Mouse (Mus musculus) heart, embryonic 16.5 days (tissue): ENCODE results near the gene Adcy5. TPM values are rescaled to one million over a fixed set of nuclear protein-coding genes. Genes with fewer than 3 reads are reported as not detected.

Experiments used
- ATAC-seq: fragments of 200-750 bp; cut with Nextera tagmentation; replicated peaks from 2 replicates; pipeline ENCODE4 v1.8.0; 2017; ENCODE audit warnings: moderate number of reproducible peaks; ENCODE audit not compliant: insufficient read depth, low FRiP score; ENCODE audit errors: extremely low read depth
- H3K27ac ChIP-seq: fragments of 300-500 bp; sonication (generic); 2 replicates; pipeline ENCODE4 v1.5.1; 2014; ENCODE audit warnings: mild to moderate bottlenecking, low read length, control low read depth, moderate library complexity
- H3K27me3 ChIP-seq: fragments of 300-500 bp; sonication (generic); 2 replicates; pipeline ENCODE4 v1.6.1; 2014; ENCODE audit warnings: low read length, mixed read lengths; ENCODE audit not compliant: control insufficient read depth, insufficient read depth
- H3K36me3 ChIP-seq: fragments of 300-500 bp; sonication (generic); 2 replicates; pipeline ENCODE4 v1.6.1; 2014; ENCODE audit not compliant: control insufficient read depth, insufficient read depth
- H3K4me1 ChIP-seq: fragments of 300-500 bp; sonication (generic); 2 replicates; pipeline ENCODE4 v1.6.1; 2014; ENCODE audit warnings: low read length, mixed read lengths; ENCODE audit not compliant: control insufficient read depth, insufficient read depth
- H3K4me2 ChIP-seq: fragments of 300-500 bp; sonication (generic); 2 replicates; pipeline ENCODE4 v1.6.1; 2014; ENCODE audit warnings: low read depth, mild to moderate bottlenecking, control low read depth, low read length
- H3K4me3 ChIP-seq: fragments of 300-500 bp; sonication (generic); 2 replicates; pipeline ENCODE4 v1.5.1; 2014; ENCODE audit warnings: mild to moderate bottlenecking, control low read depth, low read length
- H3K9ac ChIP-seq: fragments of 300-500 bp; sonication (generic); 2 replicates; pipeline ENCODE4 v1.6.1; 2014; ENCODE audit warnings: low read length, control low read depth
- H3K9me3 ChIP-seq: fragments of 300-500 bp; sonication (generic); replicated peaks from 2 replicates; pipeline ENCODE4 v1.6.1; 2016; ENCODE audit warnings: low read length; ENCODE audit not compliant: control insufficient read depth
- WGBS: fragments of 180-500 bp; shearing (Covaris S2); extraction: QIAGEN DNeasy Blood & Tissue Kit; methylation state at CpG from one replicate; pipeline ENCODE4 v1.1.7; 2014; 5-methylcytosine and 5-hydroxymethylcytosine counted together
- polyA plus RNA-seq: library from polyadenylated mRNA; unstranded; fragments of >200 nt; fragmentation: Nextera tagmentation; extraction: Ambion mirVana; gene quantifications from 2 replicates; pipeline ENCODE4 v1.2.1, GENCODE M21; 2015

The Adcy5 gene
- polyA plus RNA-seq, 1 experiment from 2014 or later = 9.2 TPM

- Histone ChIP-seq H3K4me2 (no peak overlapping the region), H3K27ac (no peak overlapping the region), H3K4me3 (no peak overlapping the region), H3K27me3 (no peaks in the 10 kb centered on the region), H3K36me3 (no peaks in the 10 kb centered on the region), H3K9me3 (no peaks in the 10 kb centered on the region), H3K9ac (no peak overlapping the region), H3K4me1 (peaks cover 12% of the 10 kb centered on the region)
- 38% methylated on average over 7 of the region's 7 CpGs for WGBS
- ATAC-seq = no peak
These were observed 37.2 kb upstream of the Adcy5 start for GRCm38 (mm10) chr16:35117436-35117835.

- no peak overlapping the region for H3K4me3 ChIP-seq
- H3K9ac ChIP-seq = no peak overlapping the region
- no peak overlapping the region for H3K27ac ChIP-seq
- 50% methylated on average over 4 of the region's 4 CpGs for WGBS
- ATAC-seq = no peak
- H3K4me1 ChIP-seq = peaks cover 12% of the 10 kb centered on the region
- no peaks in the 10 kb centered on the region for H3K27me3 ChIP-seq
- H3K4me2 ChIP-seq = no peak overlapping the region
- H3K9me3 ChIP-seq = no peaks in the 10 kb centered on the region
- H3K36me3 ChIP-seq = no peaks in the 10 kb centered on the region
These were observed 34.1 kb upstream of the Adcy5 start for GRCm38 (mm10) chr16:35120603-35121002.

- no peak for ATAC-seq
- Histone ChIP-seq H3K4me3 (no peak overlapping the region), H3K9me3 (no peaks in the 10 kb centered on the region), H3K27ac (no peak overlapping the region), H3K36me3 (no peaks in the 10 kb centered on the region), H3K27me3 (no peaks in the 10 kb centered on the region), H3K9ac (no peak overlapping the region), H3K4me2 (no peak overlapping the region), H3K4me1 (peaks cover 12% of the 10 kb centered on the region)
- WGBS = 87% methylated on average over 5 of the region's 5 CpGs
These were observed 27.4 kb upstream of the Adcy5 start for GRCm38 (mm10) chr16:35127270-35127669.

DNA sequence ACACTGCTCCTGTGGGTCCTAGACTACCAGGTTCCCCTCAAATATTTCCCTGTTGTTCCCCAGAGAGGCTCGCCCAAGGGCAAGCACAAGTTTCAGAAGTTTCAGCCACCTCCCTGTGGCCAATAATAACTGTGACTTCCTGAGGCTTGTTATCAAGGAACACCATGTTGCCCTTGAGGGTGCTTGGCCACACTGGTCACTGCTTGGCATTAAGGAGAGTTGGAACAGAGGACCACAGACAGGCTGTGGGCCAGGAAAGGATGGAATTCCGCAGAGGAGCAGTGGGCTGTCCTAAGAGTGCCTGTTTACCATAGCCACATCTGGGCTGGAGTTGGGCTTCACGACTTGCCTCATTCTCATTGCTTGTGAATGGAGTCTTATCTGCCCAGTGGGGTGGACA lies 24.5 kb upstream of the Adcy5 start:
- no peaks in the 10 kb centered on the region for H3K36me3 ChIP-seq
- no peaks in the 10 kb centered on the region for H3K27me3 ChIP-seq
- H3K4me3 ChIP-seq = no peak overlapping the region
- peak; percentile 37; the same call in 1 of the 2 replicates for ATAC-seq
- H3K9ac ChIP-seq = no peak overlapping the region
- H3K4me1 ChIP-seq = peaks cover 12% of the 10 kb centered on the region
- WGBS = 51% methylated on average over 3 of the region's 3 CpGs
- peak overlapping the region; percentile 57; the same call in 1 of the 2 replicates for H3K27ac ChIP-seq
- H3K4me2 ChIP-seq = no peak overlapping the region
- no peaks in the 10 kb centered on the region for H3K9me3 ChIP-seq

GRCm38 (mm10) chr16:35139416-35139815 lies 15.3 kb upstream of the Adcy5 start:
- no peak for ATAC-seq

GRCm38 (mm10) chr16:35139873-35140619 lies 14.6 kb upstream of the Adcy5 start:
- 19% methylated on average over 11 of the region's 11 CpGs for whole genome bisulfite sequencing
- H3K4me1 ChIP-seq = peaks cover 10% of the 10 kb centered on the region
- H3K4me3 ChIP-seq = no peak overlapping the region
- ATAC-seq = no peak; the same call in 1 of the 2 replicates
- H3K9me3 ChIP-seq = no peaks in the 10 kb centered on the region; the same call in 1 of the 2 replicates
- H3K27ac ChIP-seq = no peak overlapping the region
- H3K27me3 ChIP-seq = no peaks in the 10 kb centered on the region
- no peak overlapping the region for H3K9ac ChIP-seq
- peak overlapping the region; percentile 34 for H3K4me2 ChIP-seq
- no peaks in the 10 kb centered on the region for H3K36me3 ChIP-seq

More at GRCm38 (mm10) chr16:35139416-35139815, 15.3 kb upstream of the Adcy5 start:
- WGBS = 84% methylated on average over 6 of the region's 6 CpGs
- Histone ChIP-seq H3K4me1 (peaks cover 10% of the 10 kb centered on the region), H3K36me3 (no peaks in the 10 kb centered on the region), H3K4me2 (no peak overlapping the region), H3K27ac (no peak overlapping the region), H3K9ac (no peak overlapping the region), H3K9me3 (no peaks in the 10 kb centered on the region), H3K4me3 (no peak overlapping the region), H3K27me3 (no peaks in the 10 kb centered on the region)

GRCm38 (mm10) chr16:35140620-35140975 lies 14.1 kb upstream of the Adcy5 start:
- Histone ChIP-seq H3K4me2 (peak overlapping the region; percentile 34; the same call in 1 of the 2 replicates), H3K4me3 (no peak overlapping the region), H3K36me3 (no peaks in the 10 kb centered on the region), H3K9me3 (peaks cover 3% of the 10 kb centered on the region; the same call in 1 of the 2 replicates), H3K27ac (no peak overlapping the region), H3K27me3 (no peaks in the 10 kb centered on the region), H3K4me1 (peaks cover 10% of the 10 kb centered on the region), H3K9ac (no peak overlapping the region)
- WGBS = 44% methylated on average over 9 of the region's 9 CpGs
- no peak; the same call in 1 of the 2 replicates for ATAC-seq

DNA sequence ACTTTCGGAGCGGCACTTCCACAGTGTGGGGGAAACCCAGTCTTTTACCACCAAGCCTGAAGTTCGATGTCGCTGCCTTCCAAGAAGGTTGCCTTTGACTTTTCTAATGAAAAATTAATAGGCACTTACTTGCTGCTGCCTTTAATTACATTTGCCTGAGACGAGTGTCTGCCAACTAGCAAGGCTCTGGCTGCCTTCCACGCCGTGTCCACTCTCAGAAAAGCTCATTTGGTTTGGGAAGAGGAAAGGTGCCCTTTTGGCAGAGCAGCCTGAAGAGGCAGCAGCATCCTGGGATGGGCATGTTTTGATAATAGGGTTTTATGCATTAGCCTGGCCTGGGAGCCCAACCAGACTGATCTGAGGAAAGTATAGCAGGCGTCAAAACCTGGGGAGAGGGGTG lies 12.8 kb upstream of the Adcy5 start:
- no peak overlapping the region for H3K4me2 ChIP-seq
- peaks cover 3% of the 10 kb centered on the region; the same call in 1 of the 2 replicates for H3K9me3 ChIP-seq
- H3K4me3 ChIP-seq = no peak overlapping the region
- H3K9ac ChIP-seq = no peak overlapping the region
- ATAC-seq = no peak
- no peaks in the 10 kb centered on the region for H3K27me3 ChIP-seq
- no peak overlapping the region for H3K27ac ChIP-seq
- no peaks in the 10 kb centered on the region for H3K36me3 ChIP-seq
- H3K4me1 ChIP-seq = peaks cover 10% of the 10 kb centered on the region
- WGBS = 76% methylated on average over 8 of the region's 8 CpGs

- H3K4me2 ChIP-seq = no peak overlapping the region
- no peak overlapping the region for H3K4me3 ChIP-seq
- H3K36me3 ChIP-seq = no peaks in the 10 kb centered on the region
- no peak overlapping the region for H3K27ac ChIP-seq
- peaks cover 7% of the 10 kb centered on the region for H3K9me3 ChIP-seq
- H3K9ac ChIP-seq = no peak overlapping the region
- no peaks in the 10 kb centered on the region for H3K4me1 ChIP-seq
- peaks cover 2% of the 10 kb centered on the region for H3K27me3 ChIP-seq
- ATAC-seq = no peak
- WGBS = 18% methylated on average over 4 of the region's 4 CpGs
These were observed 8.5 kb upstream of the Adcy5 start for GRCm38 (mm10) chr16:35146153-35146552.
